Mouse (Mus musculus) kidney, postnatal 36 days (tissue): ENCODE measurements around the gene Ucp3.

ENCODE experiments used
- DNase-seq, 2 experiments: peaks; one replicate each; pipeline ENCODE4 v3.0.0; 2021 to 2022; ENCODE audit warnings: mixed read lengths in 2 of 2

The Ucp3 gene

DNA sequence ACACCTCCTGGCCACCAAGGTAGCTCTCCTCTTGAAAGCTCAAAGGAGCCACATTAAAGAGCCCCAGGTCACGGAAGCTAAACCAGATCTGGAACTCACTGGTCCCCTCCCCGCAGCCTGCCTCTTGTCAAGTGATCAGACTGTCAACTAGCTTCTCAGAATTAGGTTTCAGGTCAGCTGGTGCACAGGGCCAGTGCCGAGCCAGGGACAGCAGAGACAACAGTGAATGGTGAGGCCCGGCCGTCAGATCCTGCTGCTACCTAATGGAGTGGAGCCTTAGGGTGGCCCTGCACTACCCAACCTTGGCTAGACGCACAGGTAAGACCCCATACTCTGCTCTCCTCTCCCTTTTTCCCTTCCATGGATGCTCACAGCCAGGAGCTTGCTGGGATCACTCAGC lies at the start of gene Ucp3:
Gene Ucp3, plus strand, starts transcription at position 214 of the 400 bp plus-strand sequence.
- DNase-seq: no peak

- DNase-seq: no peak
These were observed 47.0 kb upstream of the Ucp3 start for GRCm38 (mm10) chr7:100425795-100426194.

- peak; percentile 60 to 70 for DNase-seq
These were observed 43.7 kb upstream of the Ucp3 start for GRCm38 (mm10) chr7:100429102-100429501.

- DNase-seq: no peak
These were observed 42.9 kb upstream of the Ucp3 start for GRCm38 (mm10) chr7:100429911-100430310.

GRCm38 (mm10) chr7:100431103-100431502 lies 41.7 kb upstream of the Ucp3 start:
- peak in 1 of 2 experiments; percentile 41 for DNase-seq

DNA sequence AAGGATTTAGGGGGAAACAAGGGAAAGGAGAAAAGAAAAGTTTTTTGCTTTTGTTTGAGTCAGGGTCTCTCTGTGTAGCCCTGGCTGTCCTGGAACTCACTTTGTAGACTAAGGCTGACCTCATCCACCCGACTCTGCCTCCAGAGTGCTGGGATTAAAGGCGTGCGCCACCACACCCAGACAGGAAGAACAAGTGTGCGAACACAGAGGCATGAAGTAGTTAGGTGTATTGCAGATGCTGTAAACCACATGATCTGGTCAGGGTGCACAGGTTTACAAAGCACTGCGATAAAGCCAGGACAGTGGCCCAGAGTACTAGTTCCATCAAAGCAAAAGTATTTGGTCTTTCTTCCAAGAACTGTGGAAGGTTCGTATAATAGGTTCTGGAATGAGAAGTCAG lies 39.5 kb upstream of the Ucp3 start:
- DNase-seq: no peak

GRCm38 (mm10) chr7:100443728-100444127 lies 29.1 kb upstream of the Ucp3 start:
- DNase-seq: no peak

DNA sequence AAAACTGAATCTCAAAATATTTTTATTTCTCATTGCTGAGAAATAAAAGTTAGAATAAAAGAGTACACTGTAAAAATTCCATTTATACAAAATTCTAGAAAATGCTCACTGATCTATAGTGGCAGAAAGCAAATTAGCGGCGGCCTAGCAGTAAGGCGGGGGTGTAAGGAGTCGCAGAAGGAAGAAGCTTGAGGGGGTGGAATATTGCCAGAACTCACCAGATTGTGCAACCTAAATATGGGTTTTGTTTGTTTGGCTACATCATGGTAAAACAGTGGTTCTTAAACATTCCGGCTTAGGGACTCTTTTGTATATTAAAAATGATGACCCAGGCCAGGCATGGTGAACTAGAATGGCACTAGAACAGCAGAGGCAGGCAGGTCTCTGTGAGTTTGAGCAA lies 26.5 kb upstream of the Ucp3 start:
- no peak for DNase-seq

DNA sequence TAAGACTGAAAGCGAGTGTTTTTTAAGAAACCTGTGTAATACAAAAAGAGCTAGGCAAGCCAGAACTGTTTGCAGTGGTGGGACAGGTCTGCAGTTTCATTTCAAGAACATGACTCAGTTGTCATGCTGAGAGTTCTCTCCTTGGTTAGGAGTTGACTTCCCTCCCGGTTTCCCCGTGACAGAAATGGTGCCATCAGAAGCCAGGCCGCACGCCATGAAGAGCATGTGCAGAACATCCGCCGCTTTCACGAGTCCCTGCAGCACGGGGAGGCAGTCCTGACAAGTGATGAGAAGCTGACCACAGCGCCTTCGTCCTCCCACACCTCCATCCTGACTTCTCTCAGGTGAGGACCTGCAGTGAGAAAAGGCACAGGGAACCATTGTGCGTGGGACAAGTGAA lies 24.3 kb upstream of the Ucp3 start:
- no peak for DNase-seq

DNA sequence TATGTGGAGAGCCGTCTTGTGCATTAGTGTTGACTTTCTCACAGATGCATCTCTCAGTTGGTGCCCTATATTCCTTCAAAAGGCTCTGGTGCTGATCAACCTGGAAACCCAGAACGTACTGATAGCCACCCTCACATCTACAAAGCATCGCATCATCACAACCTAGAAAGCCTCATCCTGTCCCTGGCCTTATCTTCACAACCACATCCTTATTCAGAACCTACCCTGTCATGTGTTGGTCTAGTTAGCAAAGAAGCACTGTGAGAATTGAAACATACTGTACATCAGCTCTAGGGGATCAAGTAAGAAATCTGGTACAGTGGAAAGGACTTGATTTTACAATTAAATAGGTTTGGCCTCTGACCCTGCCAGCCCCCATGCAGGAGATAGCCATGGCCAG lies 23.8 kb upstream of the Ucp3 start:
- DNase-seq: no peak

DNA sequence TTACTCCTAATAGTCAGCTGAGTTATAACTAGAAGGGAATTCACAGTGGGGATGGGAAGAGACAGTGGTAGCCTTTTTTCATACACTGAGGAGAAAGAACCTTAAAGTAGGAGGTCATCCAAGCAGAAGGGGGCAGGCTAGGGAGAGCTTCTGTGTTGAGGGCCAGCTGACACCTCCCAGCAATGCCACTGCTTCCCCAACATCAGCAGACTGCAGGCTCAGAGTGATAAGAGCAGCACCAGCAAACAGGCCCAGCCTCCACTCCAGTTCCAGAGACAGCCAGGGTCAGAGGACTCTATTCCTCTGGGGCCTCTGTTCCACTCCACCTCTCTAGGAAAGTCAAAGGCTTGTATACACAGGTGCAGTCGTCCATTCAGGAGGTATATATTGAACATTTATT lies 14.6 kb upstream of the Ucp3 start:
- no peak for DNase-seq

GRCm38 (mm10) chr7:100459862-100460261 lies 12.9 kb upstream of the Ucp3 start:
- no peak for DNase-seq

GRCm38 (mm10) chr7:100461621-100462151 lies 11.1 kb upstream of the Ucp3 start:
- DNase-seq: peak; percentile 89 to 93

- DNase-seq: no peak
These were observed 9.6 kb upstream of the Ucp3 start for GRCm38 (mm10) chr7:100463194-100463593.

DNA sequence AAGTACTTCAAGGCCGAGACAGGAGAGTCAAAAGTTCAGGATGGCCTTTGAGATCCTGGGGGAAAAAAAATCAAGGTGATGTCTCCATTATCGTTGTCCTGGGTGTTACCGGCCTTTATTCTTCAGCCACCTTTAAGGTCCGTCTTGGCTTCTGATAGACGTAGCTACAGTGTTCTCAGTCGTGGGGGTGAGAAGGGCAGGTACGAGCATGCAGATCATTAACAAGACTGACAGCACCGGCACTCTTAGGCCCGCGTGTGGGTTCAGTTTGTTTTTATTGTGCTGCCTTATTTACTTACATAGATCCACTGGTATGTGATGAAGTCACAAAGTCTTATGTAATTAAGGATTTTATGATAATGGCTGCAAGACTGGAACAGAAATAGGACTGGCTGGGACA lies 9.0 kb upstream of the Ucp3 start:
- DNase-seq: peak; percentile 64 to 83

- DNase-seq: peak in 1 of 2 experiments; percentile 27
These were observed 8.5 kb upstream of the Ucp3 start for GRCm38 (mm10) chr7:100464248-100464647.

DNA sequence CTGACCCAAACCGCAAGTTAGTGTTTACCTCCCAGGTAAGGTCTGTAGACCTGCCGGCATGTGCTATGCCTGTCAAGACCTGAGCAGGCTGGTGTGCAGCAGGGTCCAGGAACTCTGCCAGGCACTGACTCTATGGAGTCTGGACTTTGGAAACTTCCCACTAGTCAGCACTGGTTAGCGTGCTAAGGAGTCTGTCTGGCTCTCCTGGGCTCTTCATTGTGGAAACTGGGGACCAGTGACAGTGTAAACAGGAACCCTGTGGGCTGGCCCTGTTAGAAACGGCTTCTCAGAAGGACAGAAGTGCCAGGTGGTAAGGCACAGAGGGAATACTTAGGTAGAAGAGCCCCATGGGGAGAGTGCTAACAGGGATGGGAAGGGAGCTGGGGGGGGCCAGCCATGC lies 7.5 kb upstream of the Ucp3 start:
- peak; percentile 84 to 91 for DNase-seq

- peak; percentile 94 for DNase-seq
These were observed 7.0 kb upstream of the Ucp3 start for GRCm38 (mm10) chr7:100465656-100466309.

- no peak for DNase-seq
These were observed 5.8 kb upstream of the Ucp3 start for GRCm38 (mm10) chr7:100466781-100467510.

DNA sequence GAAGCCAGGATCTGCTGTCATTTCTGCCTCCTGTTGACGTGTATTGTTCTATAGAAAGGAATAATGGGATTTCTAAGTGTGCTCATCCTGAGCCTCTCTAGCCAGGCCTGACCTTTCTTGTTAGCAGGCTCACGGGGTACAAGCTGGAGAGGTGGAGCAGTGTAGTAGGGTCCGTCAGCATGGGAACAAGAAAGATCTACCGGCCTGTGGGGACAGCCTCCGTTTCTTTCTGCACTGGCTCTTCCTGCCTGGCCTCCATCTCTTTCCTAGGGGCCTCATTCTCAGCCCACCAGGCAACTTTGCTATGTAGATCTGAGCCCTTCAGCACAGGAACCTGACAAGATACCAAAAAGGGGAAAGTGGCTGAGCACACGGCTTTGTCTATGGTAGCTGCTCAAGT lies 4.0 kb upstream of the Ucp3 start:
- DNase-seq: no peak

GRCm38 (mm10) chr7:100469502-100469901 lies 3.3 kb upstream of the Ucp3 start:
- DNase-seq: no peak

DNA sequence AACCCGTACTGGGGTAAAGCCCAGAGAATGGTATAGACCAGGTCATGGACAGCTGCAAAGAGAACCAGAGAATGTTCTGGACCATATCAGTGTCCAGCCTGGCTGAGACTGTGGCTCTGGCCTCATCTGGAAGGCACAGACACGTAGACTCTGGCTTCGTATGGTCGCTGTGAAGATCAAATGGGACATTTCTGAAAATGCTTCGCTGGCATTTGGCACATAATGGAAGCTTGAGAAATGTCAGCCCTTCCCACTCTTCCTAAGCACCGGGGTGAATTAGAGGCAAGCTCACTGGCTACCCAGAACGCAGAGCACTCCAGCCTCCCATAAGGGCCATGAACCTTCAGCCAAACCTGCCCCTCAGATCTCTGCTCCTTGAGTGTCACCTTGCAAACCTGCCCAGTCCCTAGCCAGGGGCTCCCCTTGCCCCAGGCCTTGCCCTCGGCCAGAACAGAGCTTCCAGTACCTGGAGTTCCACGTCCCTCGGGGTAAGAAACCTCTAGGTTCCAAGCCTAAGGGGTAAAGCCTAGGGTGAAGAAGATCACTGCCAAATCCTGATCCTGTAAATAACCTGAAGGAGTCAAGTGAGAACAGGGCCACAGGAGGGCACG lies 1.9 kb upstream of the Ucp3 start:
- no peak for DNase-seq

DNA sequence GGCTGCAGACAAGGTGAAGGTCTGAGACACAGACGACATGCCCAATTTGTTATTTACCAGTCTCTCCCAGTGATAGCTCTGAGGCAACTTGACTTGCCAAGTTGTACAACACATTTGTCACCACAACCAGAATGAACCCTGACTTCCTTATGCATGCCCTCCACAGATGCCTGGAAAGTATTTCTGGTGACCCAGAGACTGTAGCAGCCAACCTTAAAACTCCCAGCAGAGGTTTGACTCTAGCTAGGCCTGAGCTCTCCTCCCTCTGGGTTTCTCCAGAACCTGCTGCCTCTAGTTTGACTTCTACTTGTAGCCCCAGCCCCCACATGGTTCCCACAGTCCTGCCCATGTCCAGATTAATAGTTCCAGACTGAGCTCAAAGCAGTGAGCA lies 1.4 kb upstream of the Ucp3 start:
- DNase-seq: no peak
